Mouse (Mus musculus) neural tube, embryonic 14.5 days (tissue): ENCODE results near the gene Ensa. TPM values are rescaled to one million over a fixed set of nuclear protein-coding genes. Genes with fewer than 3 reads are reported as not detected.
"Not testable (repeated sequence)": the region's sequence is repeated elsewhere in the genome, so short reads cannot be mapped to it uniquely, and the experiment has no call there.

Source experiments
- ATAC-seq: fragments of 200-750 bp; cut with Nextera tagmentation; 2 replicates; pipeline ENCODE4 v1.8.0; 2017; ENCODE audit warnings: low read depth, mild to moderate bottlenecking, moderate TSS enrichment, moderate library complexity
- H3K27ac ChIP-seq: fragments of 300-500 bp; sonication (generic); 2 replicates; pipeline ENCODE4 v1.5.1; 2014; ENCODE audit warnings: low read depth, mild to moderate bottlenecking, control low read depth, low read length, moderate library complexity, mixed read lengths
- H3K27me3 ChIP-seq: fragments of 300-500 bp; sonication (generic); 2 replicates; pipeline ENCODE4 v1.6.1; 2014; ENCODE audit warnings: low read length; ENCODE audit not compliant: control insufficient read depth, insufficient read depth
- H3K36me3 ChIP-seq: fragments of 300-500 bp; sonication (generic); 2 replicates; pipeline ENCODE4 v1.6.1; 2014; ENCODE audit warnings: low read length, mixed read lengths; ENCODE audit not compliant: control insufficient read depth, insufficient read depth
- H3K4me1 ChIP-seq: fragments of 300-500 bp; sonication (generic); 2 replicates; pipeline ENCODE4 v1.6.1; 2014; ENCODE audit warnings: low read length; ENCODE audit not compliant: control insufficient read depth, insufficient read depth
- H3K4me2 ChIP-seq: fragments of 300-500 bp; sonication (generic); 2 replicates; pipeline ENCODE4 v1.6.1; 2014; ENCODE audit warnings: mild to moderate bottlenecking, low read depth, low read length, control low read depth
- H3K4me3 ChIP-seq: fragments of 300-500 bp; sonication (generic); 2 replicates; pipeline ENCODE4 v1.5.1; 2014; ENCODE audit warnings: low read depth, low read length, control low read depth, mixed read lengths
- H3K9ac ChIP-seq: fragments of 300-500 bp; sonication (generic); replicated peaks from 2 replicates; pipeline ENCODE4 v1.6.1; 2014; ENCODE audit warnings: low read depth, mild to moderate bottlenecking, control low read depth, low read length, mixed read lengths
- H3K9me3 ChIP-seq: fragments of 300-500 bp; sonication (generic); 2 replicates; pipeline ENCODE4 v1.6.1; 2016; ENCODE audit warnings: low read length; ENCODE audit not compliant: control insufficient read depth
- WGBS: fragments of 180-500 bp; shearing (Covaris S2); extraction: QIAGEN DNeasy Blood & Tissue Kit; methylation state at CpG from one replicate; pipeline ENCODE4 v1.1.7; 2014; 5-methylcytosine and 5-hydroxymethylcytosine counted together
- polyA plus RNA-seq: library from polyadenylated mRNA; unstranded; fragments of >200 nt; fragmentation: Nextera tagmentation; extraction: Ambion mirVana; gene quantifications from 2 replicates; pipeline ENCODE4 v1.2.1, GENCODE M21; 2014

The Ensa gene
- polyA plus RNA-seq, 1 experiment from 2014 or later = 101 TPM

GRCm38 (mm10) chr3:95618511-95618910 lies 6.3 kb upstream of the Ensa start:
- H3K4me1 ChIP-seq = no peaks in the 10 kb centered on the region
- H3K4me2 ChIP-seq = no peak overlapping the region
- no peaks in the 10 kb centered on the region for H3K27me3 ChIP-seq
- ATAC-seq = no peak
- H3K9me3 ChIP-seq = no peaks in the 10 kb centered on the region
- H3K36me3 ChIP-seq = peaks cover 20% of the 10 kb centered on the region
- H3K9ac ChIP-seq = no peak overlapping the region
- WGBS = 89% methylated on average over 1 of the region's 1 CpGs
- H3K27ac ChIP-seq = no peak overlapping the region
- no peak overlapping the region for H3K4me3 ChIP-seq

GRCm38 (mm10) chr3:95621241-95621640 lies 3.6 kb upstream of the Ensa start:
- no peak overlapping the region for H3K9ac ChIP-seq
- 88% methylated on average over 1 of the region's 1 CpGs for WGBS
- no peak overlapping the region for H3K27ac ChIP-seq
- H3K4me2 ChIP-seq = no peak overlapping the region
- H3K36me3 ChIP-seq = peaks cover 18% of the 10 kb centered on the region
- ATAC-seq = no peak
- H3K4me1 ChIP-seq = peaks cover 6% of the 10 kb centered on the region
- H3K27me3 ChIP-seq = no peaks in the 10 kb centered on the region
- no peaks in the 10 kb centered on the region for H3K9me3 ChIP-seq
- H3K4me3 ChIP-seq = no peak overlapping the region

GRCm38 (mm10) chr3:95622421-95622820 lies 2.4 kb upstream of the Ensa start:
- Histone ChIP-seq H3K4me1 (peaks cover 16% of the 10 kb centered on the region), H3K36me3 (peaks cover 12% of the 10 kb centered on the region)
- not testable (repeated sequence) for H3K4me2 ChIP-seq, H3K9me3 ChIP-seq, H3K27ac ChIP-seq, H3K27me3 ChIP-seq, H3K9ac ChIP-seq, H3K4me3 ChIP-seq, ATAC-seq
- 94% methylated on average over 20 of the region's 20 CpGs for WGBS

- no peaks in the 10 kb centered on the region for H3K9me3 ChIP-seq
- no peak overlapping the region for H3K4me2 ChIP-seq
- WGBS = 36% methylated on average over 2 of the region's 2 CpGs
- no peak overlapping the region for H3K9ac ChIP-seq
- H3K27ac ChIP-seq = no peak overlapping the region
- H3K4me1 ChIP-seq = peaks cover 16% of the 10 kb centered on the region
- no peak for ATAC-seq
- peaks cover 13% of the 10 kb centered on the region for H3K36me3 ChIP-seq
- H3K27me3 ChIP-seq = no peaks in the 10 kb centered on the region
- no peak overlapping the region for H3K4me3 ChIP-seq
Measured at GRCm38 (mm10) chr3:95623551-95623950, 1.2 kb upstream of the Ensa start.

GRCm38 (mm10) chr3:95623991-95624515 lies 740 bp upstream of the Ensa start:
- Histone ChIP-seq H3K4me3 (peak overlapping the region; percentile 64), H3K27ac (peak overlapping the region; percentile 94), H3K36me3 (peaks cover 17% of the 10 kb centered on the region), H3K4me2 (peak overlapping the region; percentile 50), H3K4me1 (peaks cover 16% of the 10 kb centered on the region)
- not testable (repeated sequence) for H3K27me3 ChIP-seq, H3K9me3 ChIP-seq, H3K9ac ChIP-seq, ATAC-seq
- 69% methylated on average over 5 of the region's 5 CpGs for WGBS

GRCm38 (mm10) chr3:95627763-95628162 lies 3.0 kb downstream of the Ensa start:
- 94% methylated on average over 5 of the region's 5 CpGs for WGBS

GRCm38 (mm10) chr3:95629755-95630154 lies 5.0 kb downstream of the Ensa start:
- Histone ChIP-seq H3K27me3 (no peaks in the 10 kb centered on the region), H3K27ac (no peak overlapping the region), H3K4me2 (no peak overlapping the region), H3K9me3 (no peaks in the 10 kb centered on the region), H3K4me1 (peaks cover 16% of the 10 kb centered on the region), H3K36me3 (peaks cover 60% of the 10 kb centered on the region), H3K9ac (no peak overlapping the region), H3K4me3 (no peak overlapping the region)
- WGBS = 90% methylated on average over 4 of the region's 4 CpGs
- ATAC-seq = no peak

More at GRCm38 (mm10) chr3:95627763-95628162, 3.0 kb downstream of the Ensa start:
- no peaks in the 10 kb centered on the region for H3K9me3 ChIP-seq
- H3K4me2 ChIP-seq = no peak overlapping the region
- no peak overlapping the region for H3K4me3 ChIP-seq
- no peaks in the 10 kb centered on the region for H3K27me3 ChIP-seq
- H3K36me3 ChIP-seq = peaks cover 47% of the 10 kb centered on the region
- peaks cover 16% of the 10 kb centered on the region for H3K4me1 ChIP-seq
- no peak for ATAC-seq
- no peak overlapping the region for H3K9ac ChIP-seq
- no peak overlapping the region for H3K27ac ChIP-seq

GRCm38 (mm10) chr3:95630856-95631255 lies 6.1 kb downstream of the Ensa start:
- no peak overlapping the region for H3K9ac ChIP-seq
- no peaks in the 10 kb centered on the region for H3K9me3 ChIP-seq
- H3K27me3 ChIP-seq = no peaks in the 10 kb centered on the region
- 86% methylated on average over 3 of the region's 3 CpGs for WGBS
- peaks cover 14% of the 10 kb centered on the region for H3K4me1 ChIP-seq
- no peak overlapping the region for H3K27ac ChIP-seq
- ATAC-seq = no peak
- no peak overlapping the region for H3K4me3 ChIP-seq
- peaks cover 68% of the 10 kb centered on the region for H3K36me3 ChIP-seq
- H3K4me2 ChIP-seq = no peak overlapping the region

- Histone ChIP-seq H3K27me3 (no peaks in the 10 kb centered on the region), H3K36me3 (peaks cover 71% of the 10 kb centered on the region), H3K9me3 (no peaks in the 10 kb centered on the region), H3K4me3 (no peak overlapping the region), H3K9ac (no peak overlapping the region), H3K27ac (no peak overlapping the region), H3K4me2 (no peak overlapping the region), H3K4me1 (peaks cover 9% of the 10 kb centered on the region)
- 79% methylated on average over 6 of the region's 6 CpGs for WGBS
- no peak for ATAC-seq
Measured at GRCm38 (mm10) chr3:95631304-95631703, 6.5 kb downstream of the Ensa start.
